Mouse (Mus musculus) lung, embryonic 16.5 days (tissue): ENCODE measurements around the gene Tmco5b. TPM values are rescaled to one million over a fixed set of nuclear protein-coding genes. Genes with fewer than 3 reads are reported as not detected.

Experiments
- ATAC-seq: fragments of 200-750 bp; cut with Nextera tagmentation; 2 replicates; pipeline ENCODE4 v1.8.0; 2017; ENCODE audit warnings: low read depth, mild to moderate bottlenecking, moderate library complexity
- H3K27ac ChIP-seq: fragments of 300-500 bp; sonication (generic); 2 replicates; pipeline ENCODE4 v1.5.1; 2014; ENCODE audit warnings: mild to moderate bottlenecking, control low read depth, low read length
- H3K27me3 ChIP-seq: fragments of 300-500 bp; sonication (generic); 2 replicates; pipeline ENCODE4 v1.6.1; 2014; ENCODE audit warnings: low read depth, low read length, mixed read lengths; ENCODE audit not compliant: control insufficient read depth, insufficient read depth
- H3K36me3 ChIP-seq: fragments of 300-500 bp; sonication (generic); 2 replicates; pipeline ENCODE4 v1.6.1; 2014; ENCODE audit warnings: low read length; ENCODE audit not compliant: control insufficient read depth, insufficient read depth
- H3K4me1 ChIP-seq: fragments of 300-500 bp; sonication (generic); replicated peaks from 2 replicates; pipeline ENCODE4 v1.6.1; 2014; ENCODE audit warnings: low read length, mixed read lengths; ENCODE audit not compliant: control insufficient read depth, insufficient read depth
- H3K4me2 ChIP-seq: fragments of 300-500 bp; sonication (generic); 2 replicates; pipeline ENCODE4 v1.6.1; 2014; ENCODE audit warnings: low read depth, low read length, control low read depth
- H3K4me3 ChIP-seq: fragments of 300-500 bp; sonication (generic); 2 replicates; pipeline ENCODE4 v1.5.1; 2014; ENCODE audit warnings: mild to moderate bottlenecking, low read length, control low read depth
- H3K9ac ChIP-seq: fragments of 300-500 bp; sonication (generic); 2 replicates; pipeline ENCODE4 v1.6.1; 2014; ENCODE audit warnings: low read length, control low read depth
- H3K9me3 ChIP-seq: fragments of 300-500 bp; sonication (generic); 2 replicates; pipeline ENCODE4 v1.6.1; 2016; ENCODE audit warnings: low read length; ENCODE audit not compliant: control insufficient read depth
- WGBS: fragments of 180-500 bp; shearing (Covaris S2); extraction: QIAGEN DNeasy Blood & Tissue Kit; methylation state at CpG from one replicate; pipeline ENCODE4 v1.1.7; 2014; 5-methylcytosine and 5-hydroxymethylcytosine counted together
- polyA plus RNA-seq: library from polyadenylated mRNA; unstranded; fragments of >200 nt; fragmentation: Nextera tagmentation; extraction: Ambion mirVana; gene quantifications from 2 replicates; pipeline ENCODE4 v1.2.1, GENCODE M21; 2015

Tmco5b gene
- polyA plus RNA-seq: not detected in 2 replicates

- H3K27ac ChIP-seq: no peak within 1 kb of the TSS
- H3K9me3 ChIP-seq: no peaks in the 10 kb centered on the region
- no peak within 1 kb of the TSS for H3K4me2 ChIP-seq
- no peaks in the 10 kb centered on the region for H3K4me1 ChIP-seq
- no peak within 1 kb of the TSS for H3K4me3 ChIP-seq
- H3K9ac ChIP-seq: no peak within 1 kb of the TSS
- H3K27me3 ChIP-seq: no peaks in the 10 kb centered on the region
- no peaks in the 10 kb centered on the region for H3K36me3 ChIP-seq
- WGBS: 71% methylated on average over 2 of the region's 2 CpGs
- ATAC-seq: no peak
Measured at GRCm38 (mm10) chr2:113285432-113285831, at the start of gene Tmco5b. Gene Tmco5b (plus strand): TSS chr2:113285732.

- H3K9me3 ChIP-seq: no peaks in the 10 kb centered on the region
- H3K9ac ChIP-seq: no peak overlapping the region
- no peaks in the 10 kb centered on the region for H3K4me1 ChIP-seq
- no peak overlapping the region for H3K27ac ChIP-seq
- no peak overlapping the region for H3K4me2 ChIP-seq
- no peak for ATAC-seq
- 59% methylated on average over 1 of the region's 1 CpGs for WGBS
- H3K4me3 ChIP-seq: no peak overlapping the region
- no peaks in the 10 kb centered on the region for H3K27me3 ChIP-seq
- H3K36me3 ChIP-seq: no peaks in the 10 kb centered on the region
Measured at GRCm38 (mm10) chr2:113236993-113237392, 48.5 kb upstream of the Tmco5b start.

- no peaks in the 10 kb centered on the region for H3K27me3 ChIP-seq
- H3K4me1 ChIP-seq: no peaks in the 10 kb centered on the region
- no peaks in the 10 kb centered on the region for H3K9me3 ChIP-seq
- ATAC-seq: no peak
- H3K36me3 ChIP-seq: no peaks in the 10 kb centered on the region
- no peak overlapping the region for H3K27ac ChIP-seq
- 42% methylated on average over 5 of the region's 5 CpGs for WGBS
- H3K4me2 ChIP-seq: no peak overlapping the region
- H3K4me3 ChIP-seq: no peak overlapping the region
- no peak overlapping the region for H3K9ac ChIP-seq
Measured at GRCm38 (mm10) chr2:113238871-113239270, 46.7 kb upstream of the Tmco5b start.

DNA sequence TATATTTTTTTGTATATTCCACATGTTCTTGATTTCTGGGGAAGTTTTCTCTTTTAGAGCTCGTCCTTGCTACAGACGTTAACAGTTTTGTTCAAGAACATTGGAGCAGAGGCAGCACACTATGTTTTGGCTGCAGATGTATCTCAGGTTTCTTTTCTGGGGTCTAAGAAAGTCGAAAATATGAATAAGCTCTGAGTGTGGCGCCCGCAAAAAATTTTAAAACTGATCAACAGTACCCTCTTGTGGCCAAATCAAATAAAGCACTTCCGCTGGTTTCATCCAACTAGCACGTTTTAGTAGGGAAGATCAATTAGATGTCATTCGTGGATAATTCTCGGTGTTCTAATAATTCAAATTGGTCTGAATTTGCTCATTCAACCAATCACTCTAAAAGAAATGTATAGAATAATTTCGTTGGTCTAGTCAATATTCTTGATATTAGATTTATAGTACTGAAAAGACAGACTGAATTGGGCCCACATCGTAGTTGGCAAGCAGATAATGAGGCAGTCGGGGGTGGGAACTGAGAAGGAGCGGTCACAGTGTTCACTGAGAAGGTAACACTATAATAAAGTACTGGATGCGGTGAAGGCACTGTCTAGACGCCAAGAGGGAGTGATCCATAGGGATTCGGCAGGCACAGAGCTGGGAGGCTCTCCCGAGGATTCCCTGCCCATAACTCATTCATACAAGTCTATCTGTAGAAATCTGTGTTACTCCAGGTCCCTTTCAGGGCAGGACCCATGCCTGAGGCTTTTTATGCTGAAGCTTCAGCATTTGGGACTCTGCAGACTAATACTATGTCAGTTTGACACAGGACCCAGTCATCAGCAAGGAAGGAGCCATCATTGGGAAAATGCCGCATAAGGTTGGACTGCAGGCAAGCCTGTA is 17.1 kb downstream of the Tmco5b start:
- no peak for ATAC-seq
- no peak overlapping the region for H3K9ac ChIP-seq
- H3K4me1 ChIP-seq: no peaks in the 10 kb centered on the region
- no peak overlapping the region for H3K4me2 ChIP-seq
- no peak overlapping the region for H3K4me3 ChIP-seq
- H3K9me3 ChIP-seq: no peaks in the 10 kb centered on the region
- H3K27ac ChIP-seq: no peak overlapping the region
- no peaks in the 10 kb centered on the region for H3K27me3 ChIP-seq
- 32% methylated on average over 18 of the region's 18 CpGs for WGBS
- no peaks in the 10 kb centered on the region for H3K36me3 ChIP-seq

GRCm38 (mm10) chr2:113303240-113303538 is 17.7 kb downstream of the Tmco5b start:
- Histone ChIP-seq H3K27me3 (no peaks in the 10 kb centered on the region), H3K9me3 (no peaks in the 10 kb centered on the region), H3K36me3 (no peaks in the 10 kb centered on the region), H3K4me2 (no peak overlapping the region), H3K4me3 (no peak overlapping the region), H3K4me1 (no peaks in the 10 kb centered on the region), H3K9ac (no peak overlapping the region), H3K27ac (no peak overlapping the region)
- WGBS: 57% methylated on average over 4 of the region's 4 CpGs
- ATAC-seq: no peak

DNA sequence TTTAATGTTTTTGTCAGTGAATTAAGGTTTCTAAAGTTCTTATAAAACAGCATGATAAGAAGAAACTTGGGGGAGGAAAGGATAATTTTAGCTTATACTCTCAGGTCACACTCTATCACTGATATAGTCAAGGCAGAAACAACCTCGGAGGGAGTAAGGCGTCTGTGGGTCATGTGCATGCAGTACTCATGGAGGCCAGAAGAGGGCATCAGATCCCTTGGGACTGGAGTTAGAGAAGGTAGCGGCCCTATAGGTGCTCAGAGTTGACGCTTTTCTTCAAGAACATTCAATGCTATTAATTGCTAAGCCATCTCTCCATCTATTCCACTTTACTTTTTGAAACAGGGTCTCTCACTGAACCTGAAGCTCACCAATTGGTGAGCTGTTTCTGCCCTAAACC is 19.8 kb downstream of the Tmco5b start:
- Histone ChIP-seq H3K9me3 (no peaks in the 10 kb centered on the region), H3K27me3 (no peaks in the 10 kb centered on the region), H3K9ac (no peak overlapping the region), H3K27ac (no peak overlapping the region), H3K4me3 (no peak overlapping the region), H3K36me3 (no peaks in the 10 kb centered on the region), H3K4me1 (no peaks in the 10 kb centered on the region), H3K4me2 (no peak overlapping the region)
- no peak for ATAC-seq
- 7% methylated on average over 4 of the region's 4 CpGs for WGBS

- no peak overlapping the region for H3K9ac ChIP-seq
- ATAC-seq: no peak
- no peaks in the 10 kb centered on the region for H3K27me3 ChIP-seq
- H3K4me2 ChIP-seq: no peak overlapping the region
- no peaks in the 10 kb centered on the region for H3K36me3 ChIP-seq
- no peaks in the 10 kb centered on the region for H3K9me3 ChIP-seq
- no peak overlapping the region for H3K4me3 ChIP-seq
- no peak overlapping the region for H3K27ac ChIP-seq
- H3K4me1 ChIP-seq: no peaks in the 10 kb centered on the region
- 75% methylated on average over 3 of the region's 3 CpGs for WGBS
Measured at GRCm38 (mm10) chr2:113311211-113311610, 25.7 kb downstream of the Tmco5b start.

GRCm38 (mm10) chr2:113323016-113323415 is 37.5 kb downstream of the Tmco5b start:
- Histone ChIP-seq H3K9me3 (no peaks in the 10 kb centered on the region), H3K4me2 (no peak overlapping the region), H3K9ac (no peak overlapping the region), H3K4me3 (no peak overlapping the region), H3K36me3 (no peaks in the 10 kb centered on the region), H3K27ac (no peak overlapping the region), H3K4me1 (no peaks in the 10 kb centered on the region; the same call in 1 of the 2 replicates), H3K27me3 (peaks cover 3% of the 10 kb centered on the region)
- no peak for ATAC-seq
- WGBS: 35% methylated on average over 7 of the region's 7 CpGs

GRCm38 (mm10) chr2:113333799-113334541 is 48.4 kb downstream of the Tmco5b start:
- Histone ChIP-seq H3K4me2 (no peak overlapping the region), H3K27ac (no peak overlapping the region), H3K4me1 (no peaks in the 10 kb centered on the region), H3K27me3 (no peaks in the 10 kb centered on the region), H3K9ac (no peak overlapping the region), H3K4me3 (no peak overlapping the region), H3K9me3 (no peaks in the 10 kb centered on the region), H3K36me3 (no peaks in the 10 kb centered on the region)
- 46% methylated on average over 9 of the region's 9 CpGs for WGBS
- ATAC-seq: no peak
